Mouse (Mus musculus) gastrocnemius, adult 18-20 months (tissue): ENCODE results near the gene Best1. TPM values are rescaled to one million over a fixed set of nuclear protein-coding genes. Genes with fewer than 3 reads are reported as not detected.

ENCODE experiments used
- DNase-seq: peaks from one replicate; pipeline ENCODE4 v3.0.0; 2021; ENCODE audit warnings: low spot score
- total RNA-seq, 2 experiments: library from RNA; stranded (reverse); gene quantifications; 2 replicates each; pipeline ENCODE4 v1.2.3; 2021

Gene Best1
- total RNA-seq, 2 experiments from 2014 or later, result 0.11 to 0.24 TPM

GRCm38 (mm10) chr19:10023304-10023758 lies 21.9 kb upstream of the Best1 start:
- DNase-seq, result no peak

GRCm38 (mm10) chr19:10022414-10023303 lies 21.2 kb upstream of the Best1 start:
- DNase-seq, result peak; percentile 51

- no peak for DNase-seq
Observed at GRCm38 (mm10) chr19:10021981-10022380, 20.5 kb upstream of the Best1 start.

- DNase-seq, result no peak
Observed at GRCm38 (mm10) chr19:10019214-10019760, 17.9 kb upstream of the Best1 start.

- DNase-seq, result no peak
Observed at GRCm38 (mm10) chr19:10018527-10018818, 17.0 kb upstream of the Best1 start.

GRCm38 (mm10) chr19:10017637-10018526 lies 16.4 kb upstream of the Best1 start:
- peak; percentile 93 for DNase-seq

GRCm38 (mm10) chr19:10016151-10016550 lies 14.7 kb upstream of the Best1 start:
- DNase-seq, result no peak

- no peak for DNase-seq
Observed at GRCm38 (mm10) chr19:10015442-10015841, 14.0 kb upstream of the Best1 start.

GRCm38 (mm10) chr19:10014824-10015223 lies 13.4 kb upstream of the Best1 start:
- DNase-seq, result no peak

GRCm38 (mm10) chr19:10013913-10014312 lies 12.5 kb upstream of the Best1 start:
- peak; percentile 59 for DNase-seq

GRCm38 (mm10) chr19:10013348-10013747 lies 11.9 kb upstream of the Best1 start:
- peak; percentile 47 for DNase-seq

GRCm38 (mm10) chr19:10012827-10013278 lies 11.4 kb upstream of the Best1 start:
- DNase-seq, result peak; percentile 81

- DNase-seq, result no peak
Observed at GRCm38 (mm10) chr19:10011408-10011807, 10.0 kb upstream of the Best1 start.

GRCm38 (mm10) chr19:10003696-10004095 lies 2.3 kb upstream of the Best1 start:
- DNase-seq, result no peak

GRCm38 (mm10) chr19:10000330-10000729 lies 1.1 kb downstream of the Best1 start:
- DNase-seq, result no peak

GRCm38 (mm10) chr19:9998736-9999486 lies 2.5 kb downstream of the Best1 start:
- no peak for DNase-seq

GRCm38 (mm10) chr19:9998063-9998416 lies 3.4 kb downstream of the Best1 start:
- DNase-seq, result no peak

GRCm38 (mm10) chr19:9997204-9998062 lies 4.0 kb downstream of the Best1 start:
- DNase-seq, result no peak

- peak; percentile 91 for DNase-seq
Observed at GRCm38 (mm10) chr19:9993036-9993656, 8.3 kb downstream of the Best1 start.
